Mouse (Mus musculus) embryo, embryonic 10.5 days (tissue): ENCODE data around the gene Ltc4s.

Experiments used
- DNase-seq: peaks from one replicate; pipeline ENCODE4 v3.0.0-alpha.2; 2015; ENCODE audit warnings: low spot score

Gene Ltc4s

DNA sequence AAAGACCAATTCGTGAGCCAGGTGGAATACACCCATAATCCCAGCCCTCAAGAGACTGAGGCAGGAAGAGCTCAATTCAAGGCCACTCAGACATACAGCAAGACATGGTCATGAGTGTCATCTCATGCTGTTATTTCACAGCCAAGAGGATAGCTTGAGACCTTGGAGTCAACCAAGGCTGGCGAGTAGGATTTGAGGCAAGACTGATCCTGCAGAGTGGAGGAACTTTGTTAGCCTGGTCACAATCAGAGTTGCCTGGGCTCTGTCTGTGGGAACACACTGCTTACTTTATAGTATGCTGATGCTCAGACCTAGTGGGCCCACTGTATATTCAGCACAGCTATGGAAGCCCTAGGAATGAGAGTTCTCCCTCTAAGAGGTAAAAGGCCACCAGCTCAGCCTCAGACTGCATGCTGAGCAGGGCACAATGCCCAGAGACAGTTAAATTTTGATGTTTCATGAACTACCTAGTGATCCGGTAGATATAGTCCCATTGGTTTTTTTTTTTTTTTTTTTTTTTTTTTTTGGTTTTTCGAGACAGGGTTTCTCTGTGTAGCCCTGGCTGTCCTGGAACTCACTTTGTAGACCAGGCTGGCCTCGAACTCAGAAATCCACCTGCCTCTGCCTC is 40.1 kb downstream of the Ltc4s start:
- DNase-seq: no peak

DNA sequence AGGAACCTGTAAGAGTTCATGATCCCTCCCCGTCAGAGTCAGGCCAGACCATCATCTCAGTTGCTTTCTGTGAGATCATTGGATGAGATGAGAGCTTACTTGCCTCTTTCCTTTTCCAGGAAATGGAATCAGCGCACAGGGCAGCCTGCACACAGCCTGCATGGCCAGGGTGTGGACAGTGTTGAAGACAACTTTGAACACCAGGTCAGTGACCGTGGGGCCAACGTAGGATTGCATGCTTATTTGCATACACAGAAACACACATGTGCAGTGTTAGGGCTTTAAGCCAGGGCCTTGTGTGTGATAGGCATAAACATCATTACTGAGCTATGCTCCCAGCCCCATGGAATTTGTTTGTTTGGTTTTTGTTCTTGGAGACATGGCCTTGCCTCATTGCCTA is 40.9 kb downstream of the Ltc4s start:
- DNase-seq: no peak

DNA sequence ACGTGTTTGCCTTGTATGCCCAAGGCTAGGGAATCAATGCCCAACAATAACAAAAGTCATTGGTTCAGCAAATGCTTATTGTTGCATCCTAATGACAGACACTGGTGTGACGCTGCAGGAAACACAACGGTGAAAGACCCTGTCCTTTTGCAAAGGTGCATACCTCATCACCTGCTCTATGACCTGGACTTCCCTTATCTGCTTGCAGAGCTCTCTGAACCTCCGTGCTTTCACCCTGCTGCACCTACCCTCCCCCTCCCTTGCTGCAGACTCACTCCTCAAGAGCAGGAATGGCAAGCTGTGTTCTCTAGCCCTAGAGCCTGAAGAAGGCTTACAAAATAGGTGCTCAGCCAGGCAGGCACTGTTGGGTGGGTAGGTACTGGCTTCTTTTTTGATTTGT is 43.6 kb downstream of the Ltc4s start:
- no peak for DNase-seq

DNA sequence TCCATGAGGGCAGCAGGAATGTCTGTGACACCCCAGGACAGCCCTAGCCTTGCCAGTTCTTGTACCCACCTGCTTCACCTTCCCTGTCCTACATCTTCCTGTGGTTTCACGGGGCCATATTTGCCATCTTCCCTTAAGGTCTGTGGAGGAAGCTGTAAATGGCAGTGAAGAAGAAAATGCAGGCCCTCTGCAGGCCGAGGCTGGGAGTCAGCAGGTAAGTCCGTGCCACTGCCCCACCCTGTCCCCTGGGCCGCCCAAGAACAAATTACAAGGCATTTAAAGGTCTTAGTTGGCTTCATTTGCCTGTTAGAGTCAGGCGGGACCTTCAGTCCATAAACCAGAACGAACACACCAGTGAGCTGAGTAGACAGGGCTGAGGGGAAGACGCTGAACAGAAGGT is 44.3 kb downstream of the Ltc4s start:
- no peak for DNase-seq

DNA sequence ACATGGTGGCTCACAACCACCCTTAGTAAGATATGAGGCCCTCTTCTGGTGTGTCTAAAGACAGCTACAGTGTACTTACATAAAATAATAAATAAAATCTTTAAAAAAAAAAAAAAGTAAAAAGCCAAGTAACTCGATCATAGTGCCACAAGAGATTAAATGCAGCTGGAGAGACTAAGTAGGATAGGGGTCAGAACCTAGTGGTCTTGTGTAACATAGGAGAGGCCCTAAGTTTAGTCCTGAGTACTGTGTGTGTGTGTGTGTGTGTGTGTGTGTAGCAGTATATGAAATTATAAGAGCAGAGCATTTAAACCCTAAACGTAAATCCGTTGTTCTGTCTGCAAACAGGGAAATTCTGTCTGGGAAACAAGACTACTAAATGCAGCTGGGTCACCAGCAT is 46.1 kb downstream of the Ltc4s start:
- DNase-seq: no peak

DNA sequence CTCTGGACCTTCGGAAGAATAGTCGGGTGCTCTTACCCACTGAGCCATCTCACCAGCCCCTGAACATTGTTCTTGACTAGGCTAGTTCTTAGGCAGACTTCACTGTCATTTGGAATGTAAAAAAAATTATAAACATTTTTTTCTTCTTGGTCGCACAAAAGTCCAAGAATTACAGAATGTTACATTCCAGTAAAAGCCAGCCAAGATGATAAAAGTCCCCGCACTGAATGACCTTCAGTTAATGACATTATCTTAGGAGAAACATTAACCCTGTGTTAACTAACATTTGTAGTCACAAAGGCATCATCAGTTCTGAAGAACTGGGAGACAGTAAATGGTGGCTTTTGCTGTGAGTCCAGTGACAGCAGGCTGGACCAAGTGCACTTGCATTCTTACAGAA is 48.1 kb downstream of the Ltc4s start:
- DNase-seq: no peak

DNA sequence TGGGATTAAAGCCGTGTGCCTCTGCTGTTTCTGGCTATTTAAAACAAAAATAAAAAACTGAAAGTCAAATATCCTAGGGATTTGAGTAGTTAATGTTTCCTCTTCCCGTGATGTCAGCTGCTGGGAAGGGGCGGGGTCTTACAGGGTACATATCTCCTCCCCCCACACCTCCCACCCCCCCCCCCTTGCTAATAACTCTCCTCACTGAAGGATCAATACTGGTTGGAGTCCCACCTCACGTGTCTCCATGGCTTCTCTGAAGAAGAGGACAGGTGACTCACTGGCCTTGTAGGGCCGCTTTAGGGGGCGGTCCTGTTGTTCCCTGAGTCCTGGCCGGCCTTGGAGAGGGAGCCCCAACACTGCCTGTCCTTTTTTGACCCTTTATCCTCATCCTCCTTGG is 49.7 kb downstream of the Ltc4s start:
- DNase-seq: no peak
